Mouse (Mus musculus): ENCODE results near the gene Txn2. TPM values are rescaled to one million over a fixed set of nuclear protein-coding genes. Genes with fewer than 3 reads are reported as not detected.

Txn2 gene
- polyA plus RNA-seq, 1 experiment from 2014 or later = 234 TPM

Other genes starting within 250 kb of the Txn2 start
- 0.09 TPM in 1 of 2 replicates, not detected in the other for gene Apol7e, start 230.1 kb downstream of the Txn2 start, polyA plus RNA-seq (2014; fragmentation: Nextera tagmentation; extraction: Ambion mirVana)
- 0.39 TPM in 1 of 2 replicates, not detected in the other for gene Apol9b, start 200.0 kb downstream of the Txn2 start, polyA plus RNA-seq (2014; fragmentation: Nextera tagmentation; extraction: Ambion mirVana)
- gene Apol8, start 172.0 kb downstream of the Txn2 start, polyA plus RNA-seq (2014; fragmentation: Nextera tagmentation; extraction: Ambion mirVana) = not detected in 2 replicates
- 48.8 and 53.7 TPM in 2 replicates for gene Myh9, start 86.8 kb downstream of the Txn2 start, polyA plus RNA-seq (2014; fragmentation: Nextera tagmentation; extraction: Ambion mirVana)
- gene Foxred2, start 27.7 kb upstream of the Txn2 start, polyA plus RNA-seq (2014; fragmentation: Nextera tagmentation; extraction: Ambion mirVana) = 4.5 and 5.3 TPM in 2 replicates
- gene Eif3d, start 41.8 kb upstream of the Txn2 start, polyA plus RNA-seq (2014; fragmentation: Nextera tagmentation; extraction: Ambion mirVana) = 155 and 194 TPM in 2 replicates
- gene Cacng2, start 191.0 kb upstream of the Txn2 start, polyA plus RNA-seq (2014; fragmentation: Nextera tagmentation; extraction: Ambion mirVana) = 0.13 and 0.14 TPM in 2 replicates
- 84.7 and 96.6 TPM in 2 replicates for gene Ift27, start 245.1 kb upstream of the Txn2 start, polyA plus RNA-seq (2014; fragmentation: Nextera tagmentation; extraction: Ambion mirVana)